Mouse (Mus musculus) CH12.LX (cell line): ENCODE data around the gene Tpcn1. TPM values are rescaled to one million over a fixed set of nuclear protein-coding genes. Genes with fewer than 3 reads are reported as not detected.

Experiments
- DNase-seq: peaks from one replicate; pipeline ENCODE4 v3.0.0-alpha.2; 2013; ENCODE audit errors: extremely low read depth
- H3K27ac ChIP-seq: 2 replicates; pipeline ENCODE4 v1.5.1; 2012; ENCODE audit warnings: low read depth, mild to moderate bottlenecking, control low read depth, moderate library complexity; ENCODE audit not compliant: insufficient read depth
- H3K27me3 ChIP-seq: replicated peaks from 2 replicates; pipeline ENCODE3; 2012; ENCODE audit warnings: inconsistent platforms
- H3K36me3 ChIP-seq, 2 experiments: replicated peaks in 1 of 2; 2 replicates each; pipeline versions ENCODE3 to v1.6.1; 2012; ENCODE audit warnings: inconsistent platforms in 1 of 2, low read length in 1 of 2, mild to moderate bottlenecking in 1 of 2, mixed read lengths in 1 of 2, moderate library complexity in 1 of 2; ENCODE audit not compliant: control insufficient read depth in 1 of 2, insufficient read depth in 1 of 2
- H3K4me1 ChIP-seq, 2 experiments: 2 replicates each; pipeline ENCODE4 v1.6.1; 2012; ENCODE audit warnings: inconsistent platforms in 1 of 2, moderate library complexity in 1 of 2; ENCODE audit not compliant: insufficient read depth in 2 of 2, control insufficient read depth in 1 of 2
- H3K4me2 ChIP-seq: 2 replicates; pipeline ENCODE4 v1.6.1; 2012; ENCODE audit warnings: low read depth, mild to moderate bottlenecking, control low read depth; ENCODE audit not compliant: poor library complexity, insufficient read depth, severe bottlenecking
- H3K4me3 ChIP-seq, 3 experiments: fragments of 150-350 bp in 1 of 3; sonication (generic) in 1 of 3; replicated peaks in 1 of 3; 2 replicates each; pipeline versions ENCODE3 to v1.5.1; 2011 to 2012; ENCODE audit warnings: low read depth in 2 of 3, low read length in 2 of 3, mild to moderate bottlenecking in 2 of 3, moderate library complexity in 2 of 3, control low read depth in 1 of 3, improper control_type of control experiment in 1 of 3, inconsistent platforms in 1 of 3, mixed read lengths in 1 of 3; ENCODE audit not compliant: poor library complexity in 1 of 3
- H3K79me2 ChIP-seq: replicated peaks from 2 replicates; pipeline ENCODE4 v1.6.1; 2012; ENCODE audit warnings: mild to moderate bottlenecking, moderate library complexity; ENCODE audit not compliant: control insufficient read depth, poor library complexity, insufficient read depth, severe bottlenecking; ENCODE audit errors: extremely low read depth
- H3K9ac ChIP-seq: 2 replicates; pipeline ENCODE4 v1.6.1; 2012; ENCODE audit warnings: low read depth, mild to moderate bottlenecking, control low read depth, moderate library complexity; ENCODE audit not compliant: insufficient read depth
- H3K9me3 ChIP-seq: replicated peaks from 2 replicates; pipeline ENCODE3; 2012; ENCODE audit warnings: low read length, inconsistent platforms, mixed read lengths
- CHD2 ChIP-seq: IDR thresholded peaks from 2 replicates; pipeline ENCODE4 v1.6.1; 2011; ENCODE audit warnings: low read length, improper control_type of control experiment
- CTCF ChIP-seq, 2 experiments: IDR thresholded peaks in 1 of 2; conservative IDR thresholded peaks in 1 of 2; 2 replicates each; pipeline ENCODE4 v1.5.1; 2011 to 2012; ENCODE audit warnings: low read depth in 2 of 2, low read length in 2 of 2, improper control_type of control experiment in 1 of 2, inconsistent platforms in 1 of 2, mild to moderate bottlenecking in 1 of 2, moderate library complexity in 1 of 2
- E2F4 ChIP-seq: IDR thresholded peaks from 2 replicates; pipeline ENCODE4 v1.6.1; 2011; ENCODE audit warnings: low read depth, low read length, improper control_type of control experiment; ENCODE audit not compliant: insufficient replicate concordance
- ETS1 ChIP-seq: conservative IDR thresholded peaks from 2 replicates; pipeline ENCODE4 v1.6.1; 2012; ENCODE audit warnings: low read depth, mild to moderate bottlenecking, inconsistent platforms, low read length, improper control_type of control experiment, moderate library complexity
- GABPA ChIP-seq: IDR thresholded peaks from 2 replicates; pipeline ENCODE4 v1.6.1; 2012; ENCODE audit warnings: low read depth, low read length, improper control_type of control experiment, inconsistent platforms; ENCODE audit not compliant: insufficient replicate concordance
- IRF4 ChIP-seq: IDR thresholded peaks from 2 replicates; pipeline ENCODE4 v1.6.1; 2014; ENCODE audit warnings: low read depth, mild to moderate bottlenecking, inconsistent platforms, low read length, improper control_type of control experiment
- JUN ChIP-seq: IDR thresholded peaks from 2 replicates; pipeline ENCODE4 v1.6.1; 2011; ENCODE audit warnings: low read depth, mild to moderate bottlenecking, low read length, improper control_type of control experiment, moderate library complexity; ENCODE audit not compliant: insufficient read depth
- JUND ChIP-seq: conservative IDR thresholded peaks from 2 replicates; pipeline ENCODE4 v1.6.1; 2011; ENCODE audit warnings: low read depth, low read length, improper control_type of control experiment
- MAZ ChIP-seq: IDR thresholded peaks from 2 replicates; pipeline ENCODE4 v1.6.1; 2012; ENCODE audit warnings: low read depth, mild to moderate bottlenecking, inconsistent platforms, low read length, improper control_type of control experiment, moderate library complexity
- MEF2A ChIP-seq: IDR thresholded peaks from 2 replicates; pipeline ENCODE4 v1.6.1; 2014; ENCODE audit warnings: low read depth, mild to moderate bottlenecking, inconsistent platforms, low read length, improper control_type of control experiment, borderline replicate concordance
- MYC ChIP-seq: IDR thresholded peaks from 2 replicates; pipeline ENCODE4 v1.6.1; 2011; ENCODE audit warnings: low read depth, mild to moderate bottlenecking, improper control_type of control experiment, low read length
- NELFE ChIP-seq: IDR thresholded peaks from 2 replicates; pipeline ENCODE4 v1.6.1; 2011; ENCODE audit warnings: low read depth, low read length, improper control_type of control experiment
- PAX5 ChIP-seq: IDR thresholded peaks from 2 replicates; pipeline ENCODE4 v1.6.1; 2012; ENCODE audit warnings: low read length, inconsistent platforms, mixed read lengths
- RAD21 ChIP-seq: IDR thresholded peaks from 2 replicates; pipeline ENCODE4 v1.6.1; 2011; ENCODE audit warnings: low read depth, mild to moderate bottlenecking, low read length, improper control_type of control experiment, moderate library complexity
- SIN3A ChIP-seq: IDR thresholded peaks from 2 replicates; pipeline ENCODE4 v1.6.1; 2012; ENCODE audit warnings: low read length, improper control_type of control experiment, inconsistent platforms
- TBP ChIP-seq: conservative IDR thresholded peaks from 2 replicates; pipeline ENCODE4 v1.6.1; 2011; ENCODE audit warnings: low read depth, low read length, improper control_type of control experiment
- TCF12 ChIP-seq: IDR thresholded peaks from 2 replicates; pipeline ENCODE4 v1.6.1; 2014; ENCODE audit warnings: low read depth, mild to moderate bottlenecking, inconsistent platforms, low read length, improper control_type of control experiment
- ZC3H11A ChIP-seq: IDR thresholded peaks from 2 replicates; pipeline ENCODE4 v1.6.1; 2012; ENCODE audit warnings: low read depth, mild to moderate bottlenecking, inconsistent platforms, low read length, improper control_type of control experiment
- ZMIZ1 ChIP-seq: IDR thresholded peaks from 2 replicates; pipeline ENCODE4 v1.6.1; 2012; ENCODE audit warnings: low read depth, mild to moderate bottlenecking, inconsistent platforms, low read length, improper control_type of control experiment
- ZNF384 ChIP-seq: IDR thresholded peaks from 2 replicates; pipeline ENCODE4 v1.6.1; 2012; ENCODE audit warnings: low read depth, low read length, improper control_type of control experiment, inconsistent platforms
- dilution Hi-C: fragments of 300-500 bp; cut with MboI; formaldehyde crosslinking; loops from 2 replicates; pipeline ENCODE4 v1.14.3; 2020; ENCODE audit warnings: low sequenced_read_pairs; ENCODE audit not compliant: extremely low pct_unique_long_range_greater_than_20kb, extremely low pct_ligation_motif_present
- in situ Hi-C: fragments of 300-500 bp; cut with MboI; formaldehyde crosslinking; loops from 3 replicates; pipeline ENCODE4 v1.14.3; 2019; ENCODE audit warnings: low sequenced_read_pairs, low pct_ligation_motif_present, low pct_unique_long_range_greater_than_20kb, mixed read lengths
- polyA plus RNA-seq: library from polyadenylated mRNA; unstranded; fragments of >175 nt; gene quantifications from 2 replicates; pipeline ENCODE4 v1.2.1, GENCODE M21; 2012; ENCODE audit warnings: low read depth; ENCODE audit not compliant: insufficient read length
- total RNA-seq, 2 experiments: library from RNA; depleted of rRNA; stranded (reverse); fragments of 300-350 nt in 1 of 2; fragments of >200 nt in 1 of 2; gene quantifications; 2 replicates each; pipeline ENCODE4 v1.2.3; 2012 to 2014

The Tpcn1 gene
- total and polyA plus RNA-seq, 3 experiments, result 0.90 to 5.4 (median 2.2) TPM

DNA sequence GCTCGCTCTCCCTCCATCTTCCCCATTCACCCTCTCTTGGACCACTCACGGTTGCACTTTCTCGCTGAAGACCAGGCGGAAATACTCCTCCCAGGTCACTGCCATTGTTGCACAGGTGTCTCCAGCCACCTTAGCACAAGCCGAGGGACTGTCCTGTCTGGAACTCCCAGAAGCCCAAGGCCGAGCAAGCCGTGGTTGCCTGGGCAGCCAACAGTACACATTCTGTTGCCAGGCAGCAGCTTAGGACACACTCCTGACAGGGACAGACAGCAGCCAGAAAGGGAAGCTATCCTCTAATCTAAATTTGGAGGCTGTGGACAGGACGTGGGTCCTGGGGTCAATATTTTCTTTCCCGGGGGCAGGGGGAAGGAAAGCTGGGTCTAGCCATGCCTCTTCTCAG lies 45.7 kb upstream of the Tpcn1 start, which contains the start of gene Cfap73:
Gene Cfap73 (minus strand): TSS at position 105 of the 400 bp plus-strand sequence.
- Histone ChIP-seq H3K9ac (no peak within 1 kb of the TSS), H3K27me3 (no peaks in the 10 kb centered on the region)

DNA sequence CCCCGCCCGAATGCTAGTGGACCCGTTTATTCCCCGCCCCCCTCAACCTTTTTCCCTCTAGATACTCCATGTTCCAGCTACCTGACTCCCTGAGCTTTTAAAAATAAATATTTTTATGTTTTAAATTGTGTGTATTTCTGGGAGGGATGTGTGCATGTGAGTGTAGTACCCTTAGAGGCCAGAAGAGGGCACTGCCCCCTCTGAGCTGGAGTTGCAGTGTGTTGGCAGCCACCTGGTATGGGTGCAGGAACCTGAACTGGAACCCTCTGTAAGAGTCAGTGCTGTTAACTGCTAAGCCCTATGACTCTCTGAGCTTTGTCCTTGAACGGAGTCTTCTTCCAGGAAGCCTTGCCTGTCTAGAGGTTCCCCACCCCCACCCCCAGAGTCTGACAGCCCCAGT lies 43.4 kb upstream of the Tpcn1 start:
- Histone ChIP-seq H3K27me3 (no peaks in the 10 kb centered on the region), H3K4me1 (peaks cover 24 to 48% of the 10 kb centered on the region in 2 experiments), H3K27ac (no peak overlapping the region), H3K9me3 (peaks cover 23% of the 10 kb centered on the region), H3K4me3 (no peak overlapping the region), H3K4me2 (no peak overlapping the region), H3K9ac (no peak overlapping the region), H3K79me2 (no peaks in the 10 kb centered on the region), H3K36me3 (peaks cover 22 to 39% of the 10 kb centered on the region in 2 experiments)
- in situ Hi-C loops (no loop called here), dilution Hi-C loops (no loop called here)
- no peak for DNase-seq
- TF ChIP-seq CTCF (conservative IDR thresholded peaks at IDR 0.05 in 1 of 2, IDR thresholded peaks at IDR 0.05 in 1 of 2; ENCODE audit: low read depth in 2 of 2, low read length in 2 of 2) (peak in 1 of 2 experiments; percentile 23; a peak in 3 of 4 replicates), E2F4 (no peak)

More for the DNA sequence above, 45.7 kb upstream of the Tpcn1 start, which contains the start of gene Cfap73:
- dilution Hi-C loops (no loop called here), in situ Hi-C loops (no loop called here)
- Histone ChIP-seq H3K9me3 (peaks cover 23% of the 10 kb centered on the region), H3K79me2 (no peaks in the 10 kb centered on the region), H3K36me3 (peaks cover 2 to 16% of the 10 kb centered on the region in 2 experiments), H3K4me2 (no peak within 1 kb of the TSS), H3K27ac (no peak within 1 kb of the TSS), H3K4me1 (peaks cover 15 to 26% of the 10 kb centered on the region in 2 experiments), H3K4me3 (no peak within 1 kb of the TSS)
- TF ChIP-seq MYC (no peak), JUND (no peak), GABPA (no peak), MAZ (no peak), NELFE (no peak), RAD21 (no peak), TBP (no peak), TCF12 (0 out of 2 replicates have a peak, but pooled peaks have one; percentile 6), ETS1 (no peak)
- DNase-seq, result no peak

DNA sequence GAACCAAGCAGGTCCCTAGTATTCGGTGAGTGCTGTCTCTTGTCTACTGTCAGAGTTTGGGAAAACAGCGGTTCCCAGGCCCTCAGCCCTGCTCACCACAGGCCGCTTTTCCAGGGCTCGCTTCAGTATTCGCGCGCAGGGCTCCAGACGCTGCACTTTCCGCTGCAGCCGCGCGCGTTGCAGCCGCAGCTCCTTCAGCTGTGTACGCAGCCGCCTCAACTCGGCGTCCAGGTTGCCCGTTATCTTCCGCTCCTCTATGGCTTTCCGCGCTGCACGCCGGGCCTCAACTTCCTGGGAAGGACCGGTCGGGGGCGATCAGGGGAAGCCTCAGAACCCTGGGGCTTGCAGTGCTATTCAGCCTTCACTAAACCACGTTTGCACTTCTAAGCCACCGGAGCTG lies 42.7 kb upstream of the Tpcn1 start:
- Histone ChIP-seq H3K36me3 (peaks cover 30 to 46% of the 10 kb centered on the region in 2 experiments), H3K79me2 (no peaks in the 10 kb centered on the region), H3K27me3 (no peaks in the 10 kb centered on the region), H3K4me1 (peaks cover 24 to 56% of the 10 kb centered on the region in 2 experiments), H3K27ac (no peak overlapping the region), H3K9me3 (peaks cover 23% of the 10 kb centered on the region), H3K9ac (no peak overlapping the region), H3K4me3 (no peak overlapping the region), H3K4me2 (no peak overlapping the region)
- no peak for DNase-seq
- in situ Hi-C loops, result no loop called here
- dilution Hi-C loops, result no loop called here
- no peak for TF ChIP-seq JUN
- no peak for TF ChIP-seq SIN3A
- TF ChIP-seq ZMIZ1, result no peak
- no peak for TF ChIP-seq TCF12
- no peak for TF ChIP-seq IRF4
- no peak for TF ChIP-seq MEF2A
- no peak for TF ChIP-seq CHD2
- no peak for TF ChIP-seq RAD21
- no peak for TF ChIP-seq PAX5
- TF ChIP-seq ZNF384, result no peak
- TF ChIP-seq ZC3H11A, result no peak
